Mouse (Mus musculus) megakaryocyte, embryonic 14.5 days (primary cell): Measurements from ENCODE around the gene Aff3.

Experiments
- FLI1 ChIP-seq: IDR thresholded peaks from 2 replicates; pipeline ENCODE4 v1.6.1; 2012; ENCODE audit warnings: low read length, inconsistent platforms, mixed read lengths
- GATA1 ChIP-seq: IDR thresholded peaks from 3 replicates; pipeline ENCODE4 v1.6.1; 2012; ENCODE audit warnings: mixed read lengths, low read length, inconsistent platforms, borderline replicate concordance

DNA sequence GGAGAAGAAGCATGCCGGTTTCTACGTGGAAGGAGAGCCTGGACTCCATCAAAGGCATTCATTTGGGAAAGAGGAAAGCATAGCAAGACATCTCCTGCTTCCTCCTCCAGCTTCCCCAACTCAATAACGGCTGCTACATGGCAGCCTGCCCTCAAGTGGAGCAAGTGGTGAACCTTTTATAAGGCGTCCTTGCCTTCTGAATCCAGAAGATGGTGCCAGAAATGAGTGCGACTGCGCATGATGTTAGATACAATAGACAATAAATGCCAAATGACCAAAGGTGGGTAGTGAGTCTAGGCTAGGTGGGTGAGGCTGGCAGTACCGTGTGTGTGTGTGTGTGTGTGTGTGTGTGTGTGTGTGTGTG lies 273.9 kb downstream of the Aff3 start:
- no peak for TF ChIP-seq FLI1
- no peak for TF ChIP-seq GATA1
